Mouse (Mus musculus) gastrocnemius, adult 8-10 months (tissue): ENCODE measurements at regions not wholly inside any gene's neighbourhood (a gene's known extent, or its start where the extent isn't known, plus 50 kb on each side); places are given as distances from the start of the nearest gene placed in this dataset.

Experiments
- DNase-seq, 2 experiments: peaks; one replicate each; pipeline ENCODE4 v3.0.0; 2022; ENCODE audit warnings: low spot score in 2 of 2

GRCm38 (mm10) chr16:25584337-25585069 is 99.1 kb upstream of the Trp63 start:
- DNase-seq, result no peak

GRCm38 (mm10) chr16:25585070-25585454 is 98.5 kb upstream of the Trp63 start:
- DNase-seq, result no peak

GRCm38 (mm10) chr16:25585953-25586352 is 97.6 kb upstream of the Trp63 start:
- DNase-seq, result no peak

GRCm38 (mm10) chr16:25587879-25588347 is 95.7 kb upstream of the Trp63 start:
- no peak for DNase-seq

- no peak for DNase-seq
These were observed 86.1 kb upstream of the Trp63 start for GRCm38 (mm10) chr16:25597435-25597834.

GRCm38 (mm10) chr16:25603121-25603520 is 80.4 kb upstream of the Trp63 start:
- no peak for DNase-seq

- no peak for DNase-seq
These were observed 68.3 kb upstream of the Trp63 start for GRCm38 (mm10) chr16:25615229-25615628.

- no peak for DNase-seq
These were observed 67.9 kb upstream of the Trp63 start for GRCm38 (mm10) chr16:25615646-25616045.

- DNase-seq, result no peak
These were observed 64.7 kb upstream of the Trp63 start for GRCm38 (mm10) chr16:25618898-25619297.

GRCm38 (mm10) chr16:25622651-25623050 is 60.9 kb upstream of the Trp63 start:
- no peak for DNase-seq

- no peak for DNase-seq
These were observed 59.5 kb upstream of the Trp63 start for GRCm38 (mm10) chr16:25623986-25624623.

- DNase-seq, result no peak
These were observed 53.8 kb upstream of the Trp63 start for GRCm38 (mm10) chr16:25629750-25630149.

GRCm38 (mm10) chr16:25631139-25631716 is 52.3 kb upstream of the Trp63 start:
- no peak for DNase-seq
